Mouse (Mus musculus) megakaryocyte progenitor cell, adult 5-6 weeks (primary cell): ENCODE measurements at regions not wholly inside any gene's neighbourhood (a gene's known extent, or its start where the extent isn't known, plus 50 kb on each side); places are given as distances from the start of the nearest gene placed in this dataset.

Experiments
- ATAC-seq: replicated peaks from 2 replicates; pipeline ENCODE4 v1.8.0; 2016; ENCODE audit warnings: mild to moderate bottlenecking, moderate TSS enrichment, inconsistent platforms; ENCODE audit not compliant: poor library complexity

DNA sequence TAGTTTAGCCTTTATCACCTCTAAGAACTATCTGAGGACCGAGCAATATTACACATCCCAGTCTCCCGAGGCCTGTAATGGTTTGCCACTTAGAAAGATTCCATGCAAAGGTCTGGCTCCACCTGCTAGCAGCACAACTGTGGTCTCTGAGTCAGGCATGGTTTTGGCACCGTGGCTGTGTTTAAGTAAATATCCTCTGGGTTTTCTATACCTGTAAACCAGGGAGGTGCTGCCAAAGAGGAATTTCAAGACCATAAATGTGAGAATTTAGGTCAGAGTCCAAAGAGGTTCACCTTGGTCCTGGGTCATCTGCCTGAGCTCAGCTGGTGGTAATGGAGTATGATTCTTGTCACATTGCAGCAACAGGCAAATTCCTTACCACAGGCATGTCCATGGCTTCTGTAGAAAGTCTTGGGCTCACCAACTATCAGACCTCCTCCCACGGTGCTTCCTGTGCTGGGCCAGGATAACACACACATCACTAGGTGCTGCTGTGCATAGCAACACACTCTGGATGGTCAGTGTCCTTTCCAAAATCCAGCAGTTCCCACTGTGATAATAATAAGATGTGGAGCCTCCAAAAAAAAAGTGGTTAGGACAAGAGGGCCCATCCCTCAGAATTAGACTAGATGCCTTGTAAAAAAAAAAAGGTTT lies 332.8 kb upstream of the Smim15 start:
- ATAC-seq, result no peak

GRCm38 (mm10) chr13:107710368-107710767 lies 333.9 kb upstream of the Smim15 start:
- no peak for ATAC-seq

DNA sequence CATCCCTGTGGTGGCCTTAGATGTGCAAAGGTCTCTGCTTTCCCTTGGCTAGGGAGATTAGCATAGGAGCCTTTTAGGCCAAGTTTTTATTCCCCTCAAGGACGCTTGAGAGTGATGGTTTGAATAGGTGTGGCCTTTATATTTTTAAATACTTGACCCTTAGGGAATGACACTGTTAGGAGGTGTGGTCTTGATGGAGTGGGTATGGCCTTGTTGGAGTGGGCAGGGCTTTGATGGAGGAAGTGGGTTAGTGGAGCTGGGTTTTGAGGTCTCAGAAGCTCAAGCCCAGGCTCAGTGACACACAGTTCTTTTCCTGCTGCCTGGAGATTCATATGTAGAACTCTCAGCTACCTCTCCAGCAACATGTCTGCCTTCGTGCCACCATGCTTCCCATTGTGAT lies 334.4 kb upstream of the Smim15 start:
- peak; percentile 79 for ATAC-seq

GRCm38 (mm10) chr13:107703736-107704135 lies 340.5 kb upstream of the Smim15 start:
- no peak for ATAC-seq

DNA sequence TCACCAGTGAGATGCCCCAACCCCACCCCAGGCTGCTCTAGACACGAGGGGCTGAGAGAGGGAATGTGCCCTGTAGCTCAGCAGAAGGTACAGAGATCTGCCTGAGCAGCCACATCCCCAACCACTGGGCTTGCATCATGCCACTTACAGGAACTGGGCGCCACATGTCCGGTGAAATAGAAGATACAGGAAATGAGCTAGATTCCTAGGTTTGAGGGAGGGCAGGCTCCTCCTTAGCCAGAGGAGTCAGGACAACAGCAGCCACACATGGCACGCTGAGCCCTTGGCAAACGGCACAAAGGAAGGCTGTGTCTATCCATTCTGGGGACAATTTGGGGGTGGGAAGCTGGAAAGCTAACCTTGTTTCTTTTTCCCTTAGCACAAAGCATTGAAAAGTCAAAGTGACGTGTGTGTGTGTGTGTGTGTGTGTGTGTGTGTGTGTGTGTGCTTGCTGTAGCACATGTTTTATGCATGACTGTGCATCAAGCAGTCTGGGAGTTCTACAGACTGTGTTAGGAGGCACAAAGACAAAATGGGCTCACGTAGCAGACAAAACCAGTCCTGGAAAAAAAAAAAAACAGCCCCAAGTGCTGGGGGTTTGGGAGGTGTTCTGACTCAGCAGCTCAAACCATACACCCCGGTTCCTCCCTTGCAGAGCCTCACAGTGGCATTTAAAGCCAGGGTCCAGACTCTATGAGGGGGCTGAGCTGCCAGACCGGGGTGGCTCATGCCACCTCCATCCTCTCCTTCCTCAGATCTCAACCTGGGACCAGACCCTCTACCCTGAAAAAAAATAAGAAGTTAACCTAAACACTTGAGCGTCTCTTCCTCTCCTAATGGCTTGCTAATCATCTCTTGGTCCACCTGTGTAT lies 343.7 kb upstream of the Smim15 start:
- peak; percentile 96 for ATAC-seq

DNA sequence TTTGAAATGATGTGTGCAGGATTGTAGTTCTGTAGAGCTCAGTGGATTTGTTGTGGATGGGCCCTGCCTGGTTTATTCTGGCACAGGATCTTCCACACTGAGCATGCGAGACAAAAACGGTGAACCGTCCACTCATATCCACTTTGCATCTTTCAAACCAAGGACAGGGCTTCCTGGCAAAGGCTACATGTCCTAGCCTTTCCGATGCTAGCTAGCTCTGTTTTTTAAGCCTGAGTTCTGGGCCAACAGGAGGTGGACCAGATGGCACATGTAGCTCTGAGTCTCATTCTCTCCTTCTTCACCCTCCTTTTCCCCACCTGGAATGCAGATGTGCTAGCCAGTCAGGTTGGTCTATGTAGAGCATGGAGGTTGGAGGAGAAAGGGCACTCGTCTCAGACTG lies 345.0 kb upstream of the Smim15 start:
- no peak for ATAC-seq

- no peak for ATAC-seq
These were observed 345.9 kb upstream of the Smim15 start for GRCm38 (mm10) chr13:107698345-107698744.

DNA sequence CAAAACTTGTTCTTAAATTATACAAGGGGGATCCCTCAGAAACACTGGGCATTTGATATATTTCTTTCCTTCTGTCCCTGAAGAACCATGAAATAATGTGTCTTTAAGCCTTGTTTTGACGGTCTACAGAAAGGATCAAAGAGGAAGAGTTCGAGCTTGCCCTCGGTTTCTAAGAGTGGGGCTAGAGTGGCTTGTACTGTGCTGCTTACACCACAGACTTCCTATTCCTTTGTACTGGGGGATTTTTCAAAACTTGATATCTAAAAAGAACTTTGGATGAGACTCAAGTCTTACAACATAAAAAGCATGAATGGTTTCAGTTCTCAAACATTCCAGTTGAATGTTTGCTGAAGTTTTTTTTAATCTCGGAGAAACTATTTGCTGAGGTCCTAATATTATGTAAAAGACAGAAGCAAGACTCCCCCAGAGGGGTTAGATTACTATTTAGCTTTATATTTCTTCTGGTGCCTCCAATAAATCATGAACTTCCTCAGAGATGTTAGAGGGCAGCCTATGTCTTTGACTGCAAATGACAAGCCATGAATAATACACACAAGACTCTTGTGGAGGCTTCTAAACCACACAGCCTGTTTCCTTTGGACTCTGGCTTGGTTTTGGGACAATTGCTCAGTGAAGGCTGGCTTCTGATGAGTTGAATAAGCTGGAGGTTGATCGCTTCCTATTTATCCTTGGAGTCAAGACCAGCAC lies 352.0 kb upstream of the Smim15 start:
- ATAC-seq, result peak; percentile 52

DNA sequence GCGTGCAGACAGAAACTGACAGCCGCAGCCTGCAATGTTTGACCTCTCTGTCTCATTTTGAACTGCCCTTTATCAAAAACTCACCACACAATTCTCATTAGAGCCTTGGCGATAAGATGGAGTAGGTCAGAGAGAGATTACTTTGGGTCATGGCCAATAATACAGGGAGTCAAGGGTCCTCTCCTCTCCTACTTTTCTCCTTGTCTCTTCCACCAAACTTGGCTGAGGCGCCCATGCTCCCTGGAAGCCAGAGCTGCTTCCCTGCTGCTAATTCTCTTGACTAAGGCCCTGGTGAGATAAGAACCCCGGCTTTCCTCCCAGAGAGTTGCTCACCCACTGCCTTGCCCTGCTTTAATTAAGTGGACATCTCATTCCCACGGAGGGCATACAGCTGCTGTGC lies 355.3 kb upstream of the Smim15 start:
- ATAC-seq, result no peak

GRCm38 (mm10) chr13:107685231-107685630 lies 359.0 kb upstream of the Smim15 start:
- no peak for ATAC-seq

DNA sequence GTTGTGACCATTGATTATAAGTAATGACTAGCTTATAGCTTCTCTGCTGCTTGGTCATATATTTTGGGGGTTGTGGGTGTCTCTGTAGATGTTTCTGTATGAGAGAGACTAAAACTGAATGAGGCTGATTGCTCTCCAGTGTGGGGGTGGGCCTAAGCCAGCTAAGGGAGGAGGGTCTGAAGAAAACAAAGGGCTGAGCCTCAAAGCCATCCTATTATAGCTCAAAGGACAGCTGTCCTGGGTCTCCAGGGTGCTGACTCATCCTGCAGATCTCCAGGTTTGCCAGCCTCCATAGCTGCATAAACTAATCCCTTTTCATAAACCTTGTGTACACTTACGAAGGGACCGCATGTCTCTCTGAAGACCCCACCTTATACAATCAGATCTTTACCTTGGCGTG lies 360.3 kb upstream of the Smim15 start:
- no peak for ATAC-seq

DNA sequence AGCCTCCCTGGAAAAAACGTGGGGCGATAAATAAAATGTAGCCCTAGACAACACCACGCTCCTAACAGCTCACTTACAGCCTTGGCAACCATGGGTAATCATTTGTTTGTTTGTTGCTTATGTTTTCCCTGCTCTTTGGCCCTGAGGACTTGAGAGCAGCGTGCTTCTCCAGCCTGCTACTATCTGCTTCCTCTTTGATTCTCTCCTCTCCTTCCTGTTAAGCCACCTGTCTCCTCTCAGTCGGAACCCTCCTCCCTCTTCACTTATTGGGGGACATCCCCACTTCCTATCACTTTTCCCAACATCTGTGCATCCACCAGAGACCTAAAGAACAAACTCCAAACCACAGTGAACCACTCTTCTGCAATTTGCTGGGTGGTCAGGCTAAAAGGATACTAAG lies 362.5 kb upstream of the Smim15 start:
- ATAC-seq, result peak; percentile 54

- no peak for ATAC-seq
These were observed 365.4 kb upstream of the Smim15 start for GRCm38 (mm10) chr13:107678860-107679259.

- ATAC-seq, result no peak
These were observed 367.2 kb upstream of the Smim15 start for GRCm38 (mm10) chr13:107677091-107677470.

GRCm38 (mm10) chr13:107676310-107677090 lies 367.7 kb upstream of the Smim15 start:
- ATAC-seq, result peak; percentile 42

DNA sequence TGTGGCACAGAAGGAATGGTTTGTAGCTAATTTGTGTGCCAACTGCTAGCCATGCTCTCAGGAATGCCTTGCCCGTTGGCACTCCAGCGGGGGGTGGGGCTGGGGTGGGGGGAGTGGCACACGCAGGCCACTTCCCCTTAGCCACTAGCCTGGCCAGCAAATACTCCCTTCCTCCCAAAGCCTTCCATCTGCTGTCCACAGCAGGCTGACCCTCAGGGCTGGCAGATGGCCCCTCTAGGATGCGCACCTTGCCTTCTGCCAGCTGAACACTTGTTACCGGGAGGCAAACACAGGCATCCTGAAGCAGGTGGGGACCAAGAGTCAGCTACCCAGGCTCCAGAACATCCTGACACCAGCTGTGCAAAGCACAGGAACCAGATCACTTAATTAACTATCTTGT lies 372.1 kb upstream of the Smim15 start:
- no peak for ATAC-seq

DNA sequence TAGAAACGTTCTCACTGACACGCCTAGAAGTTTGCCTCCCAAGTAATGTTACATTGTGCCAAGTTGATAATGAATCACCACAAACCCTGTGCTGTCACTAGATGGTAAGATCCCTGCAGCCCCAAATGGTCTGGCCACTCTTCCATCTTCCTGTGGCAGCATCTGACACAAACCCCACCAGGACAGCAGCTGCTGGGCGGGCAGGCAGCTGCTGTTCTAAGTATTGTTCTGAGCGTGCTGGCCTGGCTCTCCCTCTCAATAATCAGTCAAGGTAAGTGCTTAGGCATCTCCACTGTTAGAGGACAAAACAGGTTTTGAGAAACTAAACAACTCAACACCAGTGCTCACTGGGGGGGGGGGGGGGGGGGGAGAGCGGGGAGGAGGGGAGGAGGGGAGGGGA lies 375.7 kb upstream of the Smim15 start:
- no peak for ATAC-seq

DNA sequence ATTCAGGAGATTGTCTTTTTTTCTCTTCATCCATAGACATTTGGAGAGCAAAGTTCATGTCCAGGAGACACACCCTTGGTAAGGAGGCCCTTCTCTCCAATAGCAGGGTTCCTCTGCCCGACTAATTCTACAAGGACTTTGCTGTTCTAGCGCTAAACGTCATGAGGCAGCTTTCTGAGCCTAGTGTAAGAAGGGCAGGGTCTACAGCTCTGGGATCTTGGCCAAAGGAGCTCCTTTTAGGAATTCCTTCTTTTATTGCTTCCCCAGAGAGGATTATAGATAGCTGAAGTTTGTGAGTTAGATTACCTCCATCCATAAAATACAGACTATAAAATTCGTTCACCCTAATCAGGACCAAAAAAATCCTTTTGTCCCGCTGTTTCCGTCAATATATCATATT lies 378.5 kb upstream of the Smim15 start:
- no peak for ATAC-seq

GRCm38 (mm10) chr13:107664197-107664596 lies 380.0 kb upstream of the Smim15 start:
- ATAC-seq, result no peak

DNA sequence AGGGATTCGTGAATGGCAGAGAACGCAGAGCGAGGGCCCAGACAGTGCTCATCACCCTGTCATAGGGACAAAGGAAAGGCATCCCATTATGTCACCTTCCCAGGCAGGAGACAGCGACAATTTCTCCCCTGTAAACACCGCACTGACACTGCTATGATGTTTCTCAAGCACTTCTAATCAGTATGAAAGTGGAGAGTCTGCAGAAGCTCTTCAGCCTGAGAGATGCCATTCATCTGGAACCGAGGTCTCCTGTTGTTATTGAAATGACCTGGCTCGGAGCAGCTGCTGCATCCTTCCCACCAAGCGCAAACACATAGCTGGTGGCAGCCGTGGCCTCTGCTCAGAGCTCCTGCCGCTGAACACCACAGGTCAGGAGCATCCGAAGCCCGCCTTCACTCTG lies 380.5 kb upstream of the Smim15 start:
- no peak for ATAC-seq

- ATAC-seq, result no peak
These were observed 382.8 kb upstream of the Smim15 start for GRCm38 (mm10) chr13:107661414-107661813.
